Mouse (Mus musculus) MEL-GATA-1-ER (cell line): Measurements from ENCODE around the gene Arhgap29.

Experiments used
- DNase-seq: peaks from one replicate; pipeline ENCODE4 v3.0.0-alpha.2; 2012; ENCODE audit warnings: low read depth; ENCODE audit errors: extremely low read depth

The Arhgap29 gene

GRCm38 (mm10) chr3:122009818-122010217 is 57.5 kb downstream of the Arhgap29 start:
- no peak for DNase-seq

GRCm38 (mm10) chr3:122010292-122010691 is 58.0 kb downstream of the Arhgap29 start:
- DNase-seq: no peak

GRCm38 (mm10) chr3:122012464-122012863 is 60.1 kb downstream of the Arhgap29 start:
- DNase-seq: no peak

- no peak for DNase-seq
Observed at GRCm38 (mm10) chr3:122018421-122018820, 66.1 kb downstream of the Arhgap29 start.

- DNase-seq: no peak
Observed at GRCm38 (mm10) chr3:122019159-122019558, 66.8 kb downstream of the Arhgap29 start.

- no peak for DNase-seq
Observed at GRCm38 (mm10) chr3:122021029-122021652, 68.8 kb downstream of the Arhgap29 start.

- DNase-seq: peak; percentile 37
Observed at GRCm38 (mm10) chr3:122022355-122022754, 70.0 kb downstream of the Arhgap29 start.

- DNase-seq: no peak
Observed at GRCm38 (mm10) chr3:122026676-122027075, 74.3 kb downstream of the Arhgap29 start.

- no peak for DNase-seq
Observed at GRCm38 (mm10) chr3:122027776-122028175, 75.4 kb downstream of the Arhgap29 start.

GRCm38 (mm10) chr3:122033248-122033837 is 81.0 kb downstream of the Arhgap29 start:
- DNase-seq: no peak

GRCm38 (mm10) chr3:122034240-122034639 is 81.9 kb downstream of the Arhgap29 start:
- DNase-seq: no peak

- DNase-seq: no peak
Observed at GRCm38 (mm10) chr3:122035092-122035491, 82.8 kb downstream of the Arhgap29 start.

- no peak for DNase-seq
Observed at GRCm38 (mm10) chr3:122040522-122040921, 88.2 kb downstream of the Arhgap29 start.

GRCm38 (mm10) chr3:122043102-122043501 is 90.8 kb downstream of the Arhgap29 start:
- peak; percentile 33 for DNase-seq

- no peak for DNase-seq
Observed at GRCm38 (mm10) chr3:122043799-122044547, 91.6 kb downstream of the Arhgap29 start, which contains the start of gene Abca4. Gene Abca4, plus strand, starts transcription at chr3:122044443.

- DNase-seq: no peak
Observed at GRCm38 (mm10) chr3:122046187-122046620, 93.9 kb downstream of the Arhgap29 start.

- DNase-seq: no peak
Observed at GRCm38 (mm10) chr3:122047402-122047801, 95.1 kb downstream of the Arhgap29 start.

GRCm38 (mm10) chr3:122047921-122048861 is 95.8 kb downstream of the Arhgap29 start:
- no peak for DNase-seq

- no peak for DNase-seq
Observed at GRCm38 (mm10) chr3:122049158-122049557, 96.8 kb downstream of the Arhgap29 start.

- no peak for DNase-seq
Observed at GRCm38 (mm10) chr3:122058439-122059198, 106.3 kb downstream of the Arhgap29 start.
